Mouse (Mus musculus) inflammation-experienced regulatory T-cells, adult 16 weeks (primary cell): ENCODE measurements around the gene Sema3b. TPM values are rescaled to one million over a fixed set of nuclear protein-coding genes. Genes with fewer than 3 reads are reported as not detected.

Experiments used
- polyA plus RNA-seq: library from polyadenylated mRNA; unstranded; fragments of 100-300 nt; shearing (Covaris generic); gene quantifications from one replicate; pipeline ENCODE4 v1.2.1, GENCODE M21; 2017

Sema3b gene
- polyA plus RNA-seq, result not detected

DNA sequence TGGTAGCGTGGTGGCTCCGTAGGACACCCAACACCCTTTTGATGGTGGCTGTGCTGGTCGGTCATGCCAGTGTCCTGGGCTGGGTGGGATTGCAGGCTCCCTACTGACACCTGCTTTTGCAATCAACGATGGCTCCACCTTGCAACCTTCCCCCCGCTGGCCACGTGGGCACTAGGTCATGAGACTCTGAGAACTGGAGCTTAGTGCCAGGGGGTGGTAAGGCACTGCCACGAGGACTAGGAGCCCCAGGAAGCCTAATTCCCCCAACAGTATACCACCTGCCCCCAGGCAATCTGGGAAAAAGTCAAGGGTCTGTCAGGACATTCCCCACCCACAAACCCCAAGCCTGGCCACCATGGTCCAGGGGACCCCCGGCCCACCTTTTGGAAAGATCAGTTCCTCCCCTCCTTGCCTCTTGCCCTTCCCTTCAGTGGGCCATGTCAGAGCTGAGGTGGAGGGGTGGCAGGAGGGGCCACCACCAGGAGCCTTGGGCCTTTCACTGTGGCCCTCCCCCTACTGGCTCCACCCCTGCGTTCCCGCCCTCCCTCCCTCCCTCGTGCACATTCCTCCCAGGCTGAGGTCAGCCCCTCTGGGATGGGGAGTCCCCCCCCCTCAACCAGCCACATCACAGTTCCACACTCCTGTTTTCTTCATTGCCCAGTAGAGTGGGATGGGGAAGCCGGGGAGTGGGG lies at the start of gene Sema3b:
Gene Sema3b, minus strand, starts transcription at position 489 of the 692 bp plus-strand sequence.

DNA sequence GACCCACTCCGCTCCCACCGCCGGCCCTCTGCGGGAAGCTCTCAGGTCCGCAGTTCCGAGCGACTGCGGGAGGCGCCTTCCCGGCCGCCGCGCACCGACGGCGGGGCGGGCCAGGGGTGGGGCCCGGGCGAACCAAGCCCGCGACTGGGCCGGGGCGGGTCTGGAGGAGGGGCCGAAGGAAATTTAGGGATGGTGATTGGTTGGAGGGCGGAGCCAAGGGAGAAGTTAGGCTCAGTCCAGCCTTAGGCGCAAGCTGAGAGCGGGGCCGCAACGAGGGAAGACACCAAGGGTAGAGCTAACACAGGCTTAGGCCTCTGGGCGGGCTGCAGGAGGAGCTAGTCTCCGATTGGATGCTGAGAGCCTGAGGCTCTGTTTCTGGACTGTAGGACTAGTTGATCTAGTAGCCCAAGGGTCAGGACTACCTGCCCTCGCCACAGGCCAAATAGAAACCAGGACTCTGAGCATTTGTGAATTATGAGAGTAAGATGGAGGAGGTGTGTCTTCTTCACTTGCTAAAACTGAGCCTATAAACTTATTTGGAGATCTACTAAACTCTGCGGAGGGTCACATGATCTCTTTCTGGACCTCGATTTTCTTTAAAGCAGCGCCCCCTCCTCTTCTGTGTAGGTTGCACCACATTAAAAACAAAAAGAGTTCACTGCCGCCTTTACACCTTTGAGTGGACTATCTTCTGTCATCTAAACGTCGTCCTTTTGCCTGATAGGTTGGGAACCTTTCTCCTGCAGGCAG lies 26.4 kb upstream of the Sema3b start, which contains the start of gene Gnai2:
Gene Gnai2, minus strand, starts transcription at position 89 of the 750 bp plus-strand sequence.

DNA sequence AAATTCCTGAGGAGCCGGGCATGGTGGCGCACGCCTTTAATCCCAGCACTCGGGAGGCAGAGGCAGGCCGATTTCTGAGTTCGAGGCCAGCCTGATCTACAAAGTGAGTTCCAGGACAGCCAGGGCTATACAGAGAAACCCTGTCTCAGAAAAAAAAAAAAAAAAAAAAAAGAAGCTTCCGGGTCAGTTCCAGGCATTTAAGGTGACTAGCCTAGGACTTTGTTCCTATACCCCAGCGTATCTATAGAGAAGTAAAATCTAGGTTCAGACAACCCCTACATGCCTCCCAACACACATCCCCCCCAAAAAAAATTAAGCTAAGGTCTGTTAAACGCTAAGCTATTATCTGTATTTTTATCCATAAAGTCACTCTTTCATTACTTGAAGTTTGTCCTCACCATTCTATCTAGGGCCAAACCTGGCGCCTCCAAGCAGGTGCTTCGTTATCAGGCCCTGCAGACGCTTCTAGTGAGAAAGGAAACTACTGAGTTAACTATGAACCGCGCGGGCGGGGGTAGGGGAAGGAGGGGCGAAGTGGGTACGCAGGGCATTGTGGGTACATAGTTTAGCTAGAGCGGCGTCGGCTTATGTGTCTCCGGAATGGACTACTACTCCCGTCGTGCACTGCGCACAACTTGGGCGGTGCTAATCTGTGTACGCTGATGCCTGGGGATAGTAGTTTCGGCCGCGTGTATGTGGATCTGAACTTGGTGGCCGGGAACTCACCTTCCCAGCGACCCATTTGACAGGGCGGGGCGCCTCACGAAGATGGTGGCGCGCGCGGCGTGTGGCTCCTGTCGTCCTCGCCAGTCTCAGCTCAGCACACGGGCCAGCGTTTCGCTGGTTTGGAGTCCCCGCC lies 21.8 kb downstream of the Sema3b start, which contains the start of gene Ifrd2:
Gene Ifrd2, plus strand, starts transcription at position 669 of the 859 bp plus-strand sequence.

DNA sequence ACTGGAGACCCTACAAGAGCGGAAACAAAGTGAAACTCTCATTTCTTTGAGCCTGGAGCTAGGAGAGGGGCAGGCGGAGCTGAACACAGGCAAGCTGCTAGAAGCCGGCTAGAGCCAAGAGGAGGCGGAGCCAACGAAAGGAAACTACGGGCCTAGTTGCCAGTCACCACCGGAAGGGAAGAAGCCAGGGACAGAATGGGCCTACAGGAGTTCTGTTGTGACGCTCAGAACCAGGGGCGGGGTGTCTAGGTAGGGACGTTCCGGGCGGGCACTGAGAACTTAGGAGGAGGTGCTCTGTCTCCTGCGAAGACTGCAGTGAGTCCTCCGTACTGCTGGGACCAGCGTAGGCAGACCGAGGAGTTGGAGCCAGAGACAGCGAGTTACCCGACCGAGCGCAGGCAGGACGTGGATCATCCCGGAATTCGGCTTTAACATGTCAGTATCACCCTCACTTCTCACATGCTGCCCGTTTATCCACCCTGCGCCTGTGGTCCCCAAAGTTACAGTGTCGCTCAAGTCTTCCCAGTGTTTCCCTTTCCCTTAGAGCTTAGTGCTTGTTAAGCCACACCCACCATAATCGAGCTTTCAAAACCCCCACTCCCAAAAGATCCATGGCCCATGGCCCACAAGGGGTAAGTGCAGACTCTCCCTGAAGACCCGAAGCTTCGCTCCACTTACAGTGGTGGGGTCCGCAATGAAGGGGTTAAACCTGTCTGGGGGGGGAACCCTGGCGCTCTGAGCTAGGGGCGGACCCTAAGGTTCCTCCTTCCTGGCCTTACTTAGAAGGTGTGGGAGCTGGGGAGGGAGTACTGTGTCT lies 28.3 kb downstream of the Sema3b start, which contains the start of gene Hyal3:
Gene Hyal3, plus strand, starts transcription at position 318 of the 817 bp plus-strand sequence.

DNA sequence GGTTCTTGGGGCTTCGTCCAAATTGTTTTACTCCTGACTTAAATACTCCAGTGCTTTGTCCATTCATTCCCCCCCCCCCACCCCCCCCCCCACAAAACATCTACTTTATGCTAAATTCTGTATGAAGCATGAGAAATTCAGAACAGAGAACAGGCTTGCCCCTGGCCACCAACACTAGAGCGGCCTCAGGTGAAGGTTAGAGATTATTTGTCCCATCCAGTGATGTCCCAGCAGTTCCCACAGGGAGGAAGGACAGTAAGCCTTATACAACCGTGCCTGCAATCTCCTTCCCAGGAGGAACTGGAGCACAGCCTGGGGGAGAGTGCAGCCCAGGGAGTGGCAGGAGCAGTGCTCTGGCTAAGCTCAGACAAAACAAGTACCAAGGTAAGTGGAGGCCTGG lies 30.4 kb downstream of the Sema3b start, which contains the start of gene Naa80:
Gene Naa80, plus strand, starts transcription at position 301 of the 400 bp plus-strand sequence.

DNA sequence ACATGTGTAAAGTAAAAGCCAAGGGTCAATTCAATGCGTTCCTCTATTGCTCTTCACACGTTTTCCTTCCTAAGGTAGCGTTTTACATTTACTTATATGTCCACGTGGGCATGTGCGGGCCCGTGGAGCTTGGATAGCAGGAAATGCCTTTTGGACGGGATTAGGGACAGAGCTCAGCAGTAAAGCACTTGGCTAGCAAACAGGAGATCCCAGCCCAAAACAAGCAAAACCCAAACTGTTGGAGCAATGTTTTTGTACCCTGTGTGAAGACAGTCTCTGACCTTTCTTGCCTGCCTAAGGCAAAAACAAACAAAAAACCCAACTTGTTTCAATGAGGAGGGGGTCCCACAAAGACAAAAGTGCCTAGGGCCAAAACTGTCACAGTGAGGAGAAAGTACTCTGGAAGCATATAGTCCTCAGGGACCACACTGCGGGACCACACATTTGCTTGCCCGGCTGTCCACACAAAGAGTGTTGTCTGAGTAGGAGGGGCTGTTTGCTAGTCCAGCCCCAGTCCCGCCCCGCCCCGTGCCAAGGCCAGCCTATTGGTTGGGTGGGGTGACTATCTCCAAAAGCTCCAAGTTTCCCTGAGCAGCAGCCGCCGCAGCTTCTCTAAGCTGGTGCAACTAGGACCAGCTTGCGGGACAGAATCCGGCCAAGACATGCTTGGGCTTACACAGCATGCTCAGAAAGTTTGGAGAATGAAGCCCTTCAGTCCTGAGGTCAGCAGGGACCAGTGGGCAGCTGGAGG lies 32.5 kb downstream of the Sema3b start, which contains the start of gene Hyal1:
Gene Hyal1, plus strand, starts transcription at position 571 of the 751 bp plus-strand sequence.

DNA sequence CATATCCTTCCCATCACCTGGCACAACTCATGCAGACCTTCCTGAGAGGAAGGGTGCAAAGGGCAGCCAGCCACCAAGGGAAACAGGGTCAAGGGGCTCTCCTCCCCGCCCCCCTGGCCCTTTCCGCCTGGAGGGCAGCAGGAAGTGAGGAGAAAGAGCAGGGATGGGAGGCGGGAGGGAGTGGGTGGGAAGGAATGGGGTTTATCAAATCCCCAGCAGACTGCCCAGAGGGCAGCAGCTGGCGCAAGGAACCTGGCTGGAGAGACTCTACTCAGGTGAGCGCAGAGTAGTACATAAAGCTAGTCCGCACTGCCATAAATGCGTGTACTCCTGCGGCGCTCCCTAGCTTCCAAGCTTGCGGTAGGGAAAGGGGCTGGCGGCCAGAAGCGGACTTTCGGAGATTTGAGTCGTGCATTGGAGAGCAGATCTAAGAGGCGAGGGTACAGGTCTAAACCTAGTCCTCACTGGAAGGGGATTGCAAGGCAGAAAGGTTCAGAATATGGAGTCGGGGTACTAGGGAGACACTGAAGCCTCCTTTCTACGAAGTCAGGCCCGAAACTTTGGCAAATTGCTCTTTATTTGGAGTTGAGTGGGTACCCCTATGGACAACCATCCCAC lies 41.2 kb downstream of the Sema3b start, which contains the start of gene Hyal2:
Gene Hyal2, plus strand, starts transcription at position 244 of the 618 bp plus-strand sequence.

DNA sequence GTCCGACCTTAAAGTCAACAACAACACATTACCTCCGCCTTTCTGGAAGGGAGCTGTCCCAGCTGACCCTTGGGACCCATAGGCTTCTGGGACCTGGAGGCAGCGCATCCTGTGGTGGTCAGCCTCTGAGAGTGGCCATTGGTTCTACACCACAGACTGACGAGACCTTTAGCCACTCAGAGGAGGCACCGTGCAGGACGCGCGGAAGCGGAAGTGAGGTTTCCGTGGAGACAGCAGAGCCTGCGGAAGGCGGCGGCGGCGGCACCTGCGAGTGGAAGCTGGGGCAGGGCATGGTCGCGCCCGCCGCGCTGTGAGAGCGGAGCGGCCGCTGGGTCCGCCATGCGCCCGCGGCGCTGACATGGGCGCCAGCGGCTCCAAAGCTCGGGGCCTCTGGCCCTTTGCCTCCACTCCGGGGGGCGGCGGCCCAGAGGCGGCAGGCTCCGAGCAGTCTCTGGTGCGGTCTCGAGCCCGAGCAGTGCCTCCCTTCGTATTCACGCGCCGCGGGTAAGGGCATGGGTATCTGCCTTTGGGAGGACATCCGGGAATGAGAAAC lies 45.9 kb downstream of the Sema3b start, which contains the start of gene Tusc2:
Gene Tusc2, plus strand, starts transcription at position 227 of the 553 bp plus-strand sequence.

DNA sequence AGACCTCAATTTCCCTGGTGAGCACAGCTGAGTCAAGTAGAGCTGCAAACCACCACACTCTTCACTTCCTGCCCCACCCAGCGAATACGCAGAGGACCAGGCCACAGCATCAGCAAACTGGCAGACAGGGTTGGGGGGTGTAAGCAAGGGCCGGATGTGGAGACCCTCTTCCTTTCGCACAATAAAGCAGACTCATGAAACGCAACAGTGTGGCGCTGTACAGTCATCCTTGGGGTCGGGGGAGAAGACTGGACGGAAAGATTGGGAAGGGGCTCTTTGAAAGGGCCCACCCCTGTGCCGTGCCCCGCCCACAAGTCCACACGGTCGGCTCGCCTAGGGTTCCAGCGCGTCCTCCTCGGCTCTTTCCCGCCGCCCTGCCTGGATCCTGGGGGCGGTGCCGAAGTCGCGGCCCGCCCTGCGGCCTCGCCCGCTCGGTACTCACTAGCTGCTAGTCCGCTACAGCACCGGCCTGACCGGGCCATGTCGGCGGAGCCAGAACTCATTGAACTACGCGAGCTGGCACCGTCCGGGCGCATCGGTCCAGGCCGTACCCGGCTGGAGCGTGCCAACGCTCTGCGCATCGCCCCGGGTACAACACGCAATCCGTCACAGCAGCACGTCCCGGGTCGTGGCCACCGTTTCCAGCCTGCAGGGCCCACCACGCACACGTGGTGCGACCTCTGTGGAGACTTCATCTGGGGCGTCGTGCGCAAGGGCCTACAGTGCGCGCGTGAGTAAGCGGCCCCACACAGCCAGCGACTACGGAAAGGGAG lies 57.7 kb downstream of the Sema3b start, which contains the start of gene Rassf1:
Gene Rassf1, plus strand, starts transcription at position 439 of the 773 bp plus-strand sequence.

Other genes starting within 250 kb of the Sema3b start
- 0.87 TPM for gene Cacna2d2, start 209.6 kb downstream of the Sema3b start, polyA plus RNA-seq
- gene Tmem115, start 75.3 kb downstream of the Sema3b start, polyA plus RNA-seq, result 63.5 TPM
- gene Cyb561d2, start 67.0 kb downstream of the Sema3b start, polyA plus RNA-seq, result 62.6 TPM
- 68.1 TPM for gene Nprl2, start 67.0 kb downstream of the Sema3b start, polyA plus RNA-seq
- gene Zmynd10, start 61.9 kb downstream of the Sema3b start, polyA plus RNA-seq, result 4.1 TPM
- 91.3 TPM for gene Rassf1, start 57.7 kb downstream of the Sema3b start, polyA plus RNA-seq
- 13.4 TPM for gene Tusc2, start 46.0 kb downstream of the Sema3b start, polyA plus RNA-seq
- 17.7 TPM for gene Hyal2, start 41.3 kb downstream of the Sema3b start, polyA plus RNA-seq
- gene Hyal1, start 32.3 kb downstream of the Sema3b start, polyA plus RNA-seq, result 6.9 TPM
- 26.1 TPM for gene Naa80, start 30.3 kb downstream of the Sema3b start, polyA plus RNA-seq
- 0.85 TPM for gene Hyal3, start 28.4 kb downstream of the Sema3b start, polyA plus RNA-seq
- gene Ifrd2, start 21.6 kb downstream of the Sema3b start, polyA plus RNA-seq, result 24.9 TPM
- gene Gnai2, start 26.1 kb upstream of the Sema3b start, polyA plus RNA-seq, result 327 TPM
- not detected for gene Slc38a3, start 60.3 kb upstream of the Sema3b start, polyA plus RNA-seq
- gene Gnat1, start 70.5 kb upstream of the Sema3b start, polyA plus RNA-seq, result 0.77 TPM
- gene Sema3f, start 101.2 kb upstream of the Sema3b start, polyA plus RNA-seq, result not detected
- 360 TPM for gene Rbm5, start 161.8 kb upstream of the Sema3b start, polyA plus RNA-seq